Mouse (Mus musculus): Measurements from ENCODE around the gene Vmn1r27.

DNA sequence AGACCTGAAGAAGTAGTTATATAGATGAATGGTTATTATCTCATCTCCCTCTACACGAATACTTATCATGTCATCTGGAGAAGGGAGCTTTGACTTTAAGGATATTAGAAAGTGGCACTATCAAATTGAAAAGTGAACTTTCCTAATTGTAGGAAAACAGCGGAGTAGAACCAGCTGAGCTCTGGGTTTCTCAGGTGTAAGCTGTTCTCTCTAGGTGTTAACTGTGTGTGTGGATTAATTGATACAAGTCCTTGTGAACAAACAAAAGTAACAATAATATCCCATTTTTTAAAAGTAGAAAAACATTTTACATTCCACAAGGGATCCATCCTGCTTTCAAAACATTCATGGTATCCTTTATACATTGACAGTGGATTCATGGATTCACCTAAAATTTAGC is at the start of gene Vmn1r27:
- no peak for TF ChIP-seq CTCF (IDR thresholded peaks at IDR 0.05; ENCODE audit: low read depth)
- TF ChIP-seq EP300 (IDR thresholded peaks at IDR 0.05; ENCODE audit: low read depth) = no peak

All from liver, postnatal 0 days (tissue).